Mouse (Mus musculus): ENCODE data around the gene Sfxn5.

The Sfxn5 gene

GRCm38 (mm10) chr6:85193381-85194318, 139.6 kb downstream of the Sfxn5 start:
- no peak for DNase-seq (ENCODE audit: low spot score in 2 of 2)

- no peak for DNase-seq (ENCODE audit: low spot score in 2 of 2)
Observed at GRCm38 (mm10) chr6:85191751-85192440, 141.3 kb downstream of the Sfxn5 start.

GRCm38 (mm10) chr6:85190671-85191070, 142.6 kb downstream of the Sfxn5 start:
- no peak for DNase-seq (ENCODE audit: low spot score in 2 of 2)

GRCm38 (mm10) chr6:85189911-85190591, 143.2 kb downstream of the Sfxn5 start:
- DNase-seq (ENCODE audit: low spot score in 2 of 2), result no peak

GRCm38 (mm10) chr6:85189361-85189760, 143.9 kb downstream of the Sfxn5 start:
- DNase-seq (ENCODE audit: low spot score in 2 of 2), result no peak

GRCm38 (mm10) chr6:85188256-85189110, 144.7 kb downstream of the Sfxn5 start:
- DNase-seq (ENCODE audit: low spot score in 2 of 2), result no peak

GRCm38 (mm10) chr6:85187340-85188211, 145.6 kb downstream of the Sfxn5 start, which contains the start of gene Emx1:
Emx1 (plus strand) TSS chr6:85187438.
- no peak for DNase-seq (ENCODE audit: low spot score in 2 of 2)

- DNase-seq (ENCODE audit: low spot score in 2 of 2), result no peak
Observed at GRCm38 (mm10) chr6:85186744-85187059, 146.5 kb downstream of the Sfxn5 start.

GRCm38 (mm10) chr6:85186033-85186743, 147.0 kb downstream of the Sfxn5 start:
- DNase-seq (ENCODE audit: low spot score in 2 of 2), result no peak

- no peak for DNase-seq (ENCODE audit: low spot score in 2 of 2)
Observed at GRCm38 (mm10) chr6:85183951-85184350, 149.3 kb downstream of the Sfxn5 start.

- no peak for DNase-seq (ENCODE audit: low spot score in 2 of 2)
Observed at GRCm38 (mm10) chr6:85180036-85180435, 153.2 kb downstream of the Sfxn5 start.

- no peak for DNase-seq (ENCODE audit: low spot score in 2 of 2)
Observed at GRCm38 (mm10) chr6:85179569-85179968, 153.7 kb downstream of the Sfxn5 start.

- no peak for DNase-seq (ENCODE audit: low spot score in 2 of 2)
Observed at GRCm38 (mm10) chr6:85165440-85165921, 167.7 kb downstream of the Sfxn5 start.
